ENCODE assay signal across 8 mouse cellular contexts in the genomic region with DNA sequence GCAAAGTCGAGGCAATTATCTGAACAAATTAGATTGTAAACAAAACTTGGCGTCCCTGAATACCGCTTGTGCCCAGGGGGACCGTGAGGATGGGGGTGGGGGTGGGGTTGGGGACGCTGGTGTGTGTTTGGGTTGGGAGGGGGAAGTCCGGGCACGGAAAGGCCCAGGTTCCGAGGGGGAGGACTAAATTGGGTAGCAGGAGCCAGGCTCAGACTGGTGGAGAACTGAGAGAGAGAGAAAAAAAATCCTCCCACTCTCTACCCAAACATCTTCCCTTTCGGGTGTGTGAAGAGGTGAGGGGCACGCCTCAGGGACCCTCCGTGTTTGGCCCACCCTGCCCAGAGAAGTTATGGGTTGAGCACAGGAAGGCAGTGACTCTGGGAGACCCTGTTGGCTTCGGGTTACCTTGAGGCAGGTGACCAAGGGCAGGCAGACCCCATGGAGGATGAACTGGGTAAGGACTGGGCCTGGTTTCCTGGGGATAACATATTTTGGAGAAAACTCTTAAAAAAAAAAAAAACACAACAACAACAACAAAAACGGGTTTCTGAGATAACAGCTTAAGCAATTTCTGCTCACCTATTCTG. TPM values are rescaled to one million over a fixed set of nuclear protein-coding genes. Genes with fewer than 3 reads are reported as not detected.
A peak's percentile ranks its signal among the peaks of the same experiment; 100 is the strongest.
DNase-seq lines count a peak whose midpoint lies in the region; ATAC-seq and TF ChIP-seq lines count a peak whose summit lies in the region.

No protein-coding gene starts in this region.

- peak overlapping the region; percentile 87 for H3K4me3 ChIP-seq in kidney, postnatal 0 days (replicated peaks; ENCODE audit: low read depth, low read length)
- H3K4me3 ChIP-seq in brown adipose tissue, adult 24 weeks (ENCODE audit: insufficient read depth, low read depth, low read length) = peak overlapping the region; percentile 97
- H3K4me3 ChIP-seq in intestine, embryonic 15.5 days (replicated peaks) = peak overlapping the region; percentile 82
- H3K4me3 ChIP-seq in neural tube, embryonic 11.5 days (ENCODE audit: low read depth, low read length) = peak overlapping the region; percentile 80

- 0 out of 2 replicates have a peak, but pooled peaks cover 14% of the 10 kb centered on the region for H3K4me1 ChIP-seq in kidney, postnatal 0 days (replicated peaks; ENCODE audit: insufficient read depth, low read length)
- H3K4me1 ChIP-seq in brown adipose tissue, adult 24 weeks (ENCODE audit: control insufficient read depth, insufficient read depth, insufficient read length, low read length) = peaks cover 15% of the 10 kb centered on the region
- H3K4me1 ChIP-seq in intestine, embryonic 15.5 days (replicated peaks) = peaks cover 25% of the 10 kb centered on the region
- peaks cover 24% of the 10 kb centered on the region for H3K4me1 ChIP-seq in neural tube, embryonic 11.5 days (ENCODE audit: control insufficient read depth, insufficient read depth, low read length)

- H3K27ac ChIP-seq in kidney, postnatal 0 days = peak overlapping the region; percentile 94
- H3K27ac ChIP-seq in brown adipose tissue, adult 24 weeks (replicated peaks; ENCODE audit: low read depth, low read length) = no peak overlapping the region
- H3K27ac ChIP-seq in intestine, embryonic 15.5 days = peak overlapping the region; percentile 97
- peak overlapping the region; percentile 94 for H3K27ac ChIP-seq in neural tube, embryonic 11.5 days (ENCODE audit: low read depth, low read length)

- H3K9me3 ChIP-seq in kidney, postnatal 0 days (replicated peaks; ENCODE audit: low read length) = no peaks in the 10 kb centered on the region
- H3K9me3 ChIP-seq in intestine, embryonic 15.5 days = no peaks in the 10 kb centered on the region
- H3K9me3 ChIP-seq in neural tube, embryonic 11.5 days (ENCODE audit: control insufficient read depth, low read length) = no peaks in the 10 kb centered on the region

- no peaks in the 10 kb centered on the region for H3K36me3 ChIP-seq in kidney, postnatal 0 days (ENCODE audit: insufficient read depth, low read length)
- H3K36me3 ChIP-seq in intestine, embryonic 15.5 days = 0 out of 2 replicates have a peak, but pooled peaks cover 2% of the 10 kb centered on the region
- H3K36me3 ChIP-seq in neural tube, embryonic 11.5 days (ENCODE audit: control insufficient read depth, insufficient read depth, low read length) = no peaks in the 10 kb centered on the region

- intact Hi-C loops in left cerebral cortex, postnatal 10 days (cut with DNase I) = no loop called here

- peak overlapping the region; percentile 92 for H3K4me2 ChIP-seq in kidney, postnatal 0 days (ENCODE audit: low read length)
- H3K4me2 ChIP-seq in intestine, embryonic 15.5 days (replicated peaks) = peak overlapping the region; percentile 90
- peak overlapping the region; percentile 93 for H3K4me2 ChIP-seq in neural tube, embryonic 11.5 days (ENCODE audit: low read depth)

- peak; percentile 1; the same call in 1 of the 2 replicates for ATAC-seq in kidney, postnatal 0 days (replicated peaks; ENCODE audit: low FRiP score, low read depth)
- ATAC-seq in intestine, embryonic 15.5 days = no peak
- ATAC-seq in neural tube, embryonic 11.5 days (ENCODE audit: insufficient read depth, low FRiP score, low TSS enrichment) = peak; percentile 22; the same call in 1 of the 2 replicates

- WGBS in kidney, postnatal 0 days = 3% methylated on average over 13 of the region's 13 CpGs
- 3% methylated on average over 13 of the region's 13 CpGs for WGBS in intestine, embryonic 15.5 days
- under 1% methylated on average over 13 of the region's 13 CpGs for WGBS in neural tube, embryonic 11.5 days

- DNase-seq in kidney, postnatal 0 days (ENCODE audit: low spot score) = no peak
- no peak for DNase-seq in kidney, postnatal 4 days
- DNase-seq in neural tube, embryonic 11.5 days (ENCODE audit: low spot score) = no peak
- no peak for DNase-seq in ovary, postnatal 36 days (ENCODE audit: low spot score)
- no peak for DNase-seq in layer of hippocampus, postnatal 25 days (ENCODE audit: extremely low spot score in 1 of 2, low spot score in 1 of 2)
- no peak for DNase-seq in left cerebral cortex, postnatal 10 days (ENCODE audit: extremely low spot score in 1 of 2, low spot score in 2 of 2)

- no peak for TF ChIP-seq CTCF in kidney, postnatal 0 days (IDR thresholded peaks at IDR 0.05; ENCODE audit: low read depth)

- H3K27me3 ChIP-seq in kidney, postnatal 0 days (ENCODE audit: insufficient read depth, low read length) = no peaks in the 10 kb centered on the region
- H3K27me3 ChIP-seq in intestine, embryonic 15.5 days (replicated peaks) = no peaks in the 10 kb centered on the region
- no peaks in the 10 kb centered on the region for H3K27me3 ChIP-seq in neural tube, embryonic 11.5 days (ENCODE audit: control insufficient read depth, insufficient read depth, low read length)

- H3K9ac ChIP-seq in kidney, postnatal 0 days (ENCODE audit: low read depth, low read length) = peak overlapping the region; percentile 87; the same call in 1 of the 2 replicates
- peak overlapping the region; percentile 97 for H3K9ac ChIP-seq in intestine, embryonic 15.5 days
- peak overlapping the region; percentile 93 for H3K9ac ChIP-seq in neural tube, embryonic 11.5 days (ENCODE audit: low read length)

RNA-seq across cellular contexts. Expression of a gene that starts 1.0 kb away (rescaled TPM):
- polyA plus RNA-seq in kidney, postnatal 0 days (2015; fragmentation: Nextera tagmentation; extraction: Ambion mirVana) = 7.7 and 9.5 TPM in 2 replicates
- 8.5 and 9.2 TPM in 2 replicates for polyA plus RNA-seq in brown adipose tissue, adult 24 weeks (2012; ENCODE audit: insufficient read depth, insufficient read length, missing spikeins)
- polyA plus RNA-seq in intestine, embryonic 15.5 days (2015; fragmentation: Nextera tagmentation; extraction: Ambion mirVana) = 22.3 and 24.9 TPM in 2 replicates
- polyA plus RNA-seq in neural tube, embryonic 11.5 days (2014; fragmentation: Nextera tagmentation; extraction: Ambion mirVana) = 34.5 and 35.8 TPM in 2 replicates
- total RNA-seq in layer of hippocampus, postnatal 25 days (2021) = 10 to 100 TPM; 40.3 to 50.2 TPM
- 10 to 100 TPM; 52.3 to 53.9 TPM for total RNA-seq in left cerebral cortex, postnatal 10 days (2021)
